17 mouse cellular contexts compared by ENCODE assay signal in genomic region chr2:145344521-145344920, GRCm38 (mm10).
"Had no signal": no experiment of that assay in that cellular context is flagged by ENCODE, and none has a peak within 500 bp of the region (broad histone marks: within the 10 kb centered on the region; RNA-seq: fewer than 3 reads in every experiment).

No protein-coding gene starts in this region.

- ATAC-seq: liver, postnatal 0 days; lung, postnatal 0 days; midbrain, embryonic 13.5 days; midbrain, embryonic 15.5 days had no signal

- DNase-seq: liver, postnatal 0 days; lung, adult 2 months; lung, postnatal 14 days; lung, postnatal 36 days; right cerebral cortex, postnatal 14 days; thymus, adult 18-20 months; thymus, postnatal 14 days; thymus, postnatal 36 days had no signal

- H3K4me3 ChIP-seq: lung, embryonic 15.5 days; megakaryocyte, embryonic 14.5 days; midbrain, embryonic 13.5 days; midbrain, embryonic 15.5 days; neural tube, embryonic 12.5 days; stomach, embryonic 15.5 days had no signal

- H3K27ac ChIP-seq: lung, embryonic 15.5 days; macrophage; midbrain, embryonic 13.5 days; midbrain, embryonic 15.5 days; neural tube, embryonic 12.5 days; stomach, embryonic 15.5 days; stomach, postnatal 0 days had no signal
